Mouse (Mus musculus) liver, embryonic 12.5 days (tissue): ENCODE results near the gene Lax1. TPM values are rescaled to one million over a fixed set of nuclear protein-coding genes. Genes with fewer than 3 reads are reported as not detected.
"Not testable (repeated sequence)": the region's sequence is repeated elsewhere in the genome, so short reads cannot be mapped to it uniquely, and the experiment has no call there.

ENCODE experiments used
- ATAC-seq: fragments of 200-750 bp; cut with Nextera tagmentation; 2 replicates; pipeline ENCODE4 v1.8.0; 2017; ENCODE audit warnings: moderate number of reproducible peaks, mild to moderate bottlenecking, moderate library complexity
- H3K27ac ChIP-seq: fragments of 300-500 bp; sonication (generic); 2 replicates; pipeline ENCODE4 v1.5.1; 2016; ENCODE audit warnings: mild to moderate bottlenecking
- H3K27me3 ChIP-seq: fragments of 300-500 bp; sonication (generic); replicated peaks from 2 replicates; pipeline ENCODE4 v1.6.1; 2016; ENCODE audit warnings: mild to moderate bottlenecking, moderate library complexity
- H3K36me3 ChIP-seq: fragments of 300-500 bp; sonication (generic); 2 replicates; pipeline ENCODE4 v1.6.1; 2016; ENCODE audit warnings: mild to moderate bottlenecking, moderate library complexity
- H3K4me1 ChIP-seq: fragments of 300-500 bp; sonication (generic); 2 replicates; pipeline ENCODE4 v1.6.1; 2016
- H3K4me2 ChIP-seq: fragments of 300-500 bp; sonication (generic); 2 replicates; pipeline ENCODE4 v1.6.1; 2016; ENCODE audit warnings: mild to moderate bottlenecking, moderate library complexity
- H3K4me3 ChIP-seq: fragments of 300-500 bp; sonication (generic); 2 replicates; pipeline ENCODE4 v1.5.1; 2016; ENCODE audit warnings: mild to moderate bottlenecking, moderate library complexity
- H3K9ac ChIP-seq: fragments of 300-500 bp; sonication (generic); 2 replicates; pipeline ENCODE4 v1.6.1; 2016; ENCODE audit warnings: mild to moderate bottlenecking, moderate library complexity
- H3K9me3 ChIP-seq: fragments of 300-500 bp; sonication (generic); replicated peaks from 2 replicates; pipeline ENCODE4 v1.6.1; 2016; ENCODE audit warnings: mild to moderate bottlenecking, moderate library complexity
- WGBS: fragments of 180-500 bp; shearing (Covaris S2); methylation state at CpG from one replicate; pipeline ENCODE4 v1.1.7; 2016; ENCODE audit not compliant: insufficient replicate concordance; 5-methylcytosine and 5-hydroxymethylcytosine counted together
- polyA plus RNA-seq: library from polyadenylated mRNA; unstranded; fragments of >200 nt; fragmentation: Nextera tagmentation; extraction: Ambion mirVana; gene quantifications from 2 replicates; pipeline ENCODE4 v1.2.1, GENCODE M21; 2016

The Lax1 gene
- polyA plus RNA-seq, 1 experiment from 2014 or later = 0.61 TPM

DNA sequence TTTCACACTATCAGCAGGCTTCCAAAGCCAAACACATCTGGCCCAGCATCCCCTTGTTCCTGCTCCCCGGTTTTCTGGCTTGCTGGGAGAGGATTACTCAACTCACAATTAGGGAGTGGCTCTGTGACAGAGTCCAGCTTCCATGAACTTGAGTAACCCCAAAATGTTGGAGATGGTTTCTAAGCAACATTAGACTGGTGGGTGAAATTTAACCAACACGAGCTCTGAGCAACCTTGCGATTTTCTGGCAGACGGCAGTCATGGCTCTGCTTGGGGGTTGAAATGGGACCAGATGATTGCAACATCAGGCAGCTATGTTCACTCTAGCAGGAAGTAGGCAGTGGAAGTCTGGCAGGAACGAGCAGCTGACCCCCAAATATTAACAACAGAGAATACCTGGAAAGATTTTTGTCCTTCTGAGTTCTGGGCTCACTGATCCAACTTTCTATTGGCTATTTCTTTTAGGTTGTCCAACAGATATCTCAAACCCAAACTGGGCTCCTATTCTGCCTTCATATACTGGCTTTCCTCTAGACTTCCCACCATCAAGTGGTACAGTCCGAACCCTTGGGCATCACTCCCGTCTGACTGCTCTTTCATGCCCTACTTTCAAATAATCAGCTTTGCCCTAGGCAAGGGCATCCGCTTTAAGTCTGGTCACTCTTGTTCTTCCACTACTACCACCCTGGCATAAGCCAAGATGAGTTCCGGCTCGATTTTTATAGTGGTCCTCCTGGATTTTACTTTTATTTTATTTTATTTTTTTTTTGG lies 4.0 kb downstream of the Lax1 start:
- H3K9me3 ChIP-seq = no peaks in the 10 kb centered on the region
- no peak overlapping the region for H3K4me2 ChIP-seq
- no peaks in the 10 kb centered on the region for H3K4me1 ChIP-seq
- WGBS = 60% methylated on average over 10 of the region's 10 CpGs
- peak; percentile 77 for ATAC-seq
- H3K36me3 ChIP-seq = no peaks in the 10 kb centered on the region
- H3K9ac ChIP-seq = no peak overlapping the region
- H3K27me3 ChIP-seq = 0 out of 2 replicates have a peak, but pooled peaks cover 4% of the 10 kb centered on the region
- peak overlapping the region; percentile 23; the same call in 1 of the 2 replicates for H3K27ac ChIP-seq
- H3K4me3 ChIP-seq = no peak overlapping the region

GRCm38 (mm10) chr1:133671801-133672200 lies 18.1 kb downstream of the Lax1 start:
- 50% methylated on average over 3 of the region's 3 CpGs for WGBS
- Histone ChIP-seq H3K9me3 (no peaks in the 10 kb centered on the region), H3K4me1 (peaks cover 9% of the 10 kb centered on the region; the same call in 1 of the 2 replicates), H3K9ac (no peak overlapping the region), H3K4me3 (no peak overlapping the region), H3K4me2 (no peak overlapping the region), H3K36me3 (no peaks in the 10 kb centered on the region), H3K27me3 (no peaks in the 10 kb centered on the region), H3K27ac (no peak overlapping the region)
- ATAC-seq = no peak

- H3K9ac ChIP-seq = no peak overlapping the region
- no peak overlapping the region for H3K27ac ChIP-seq
- no peaks in the 10 kb centered on the region for H3K9me3 ChIP-seq
- 52% methylated on average over 3 of the region's 3 CpGs for WGBS
- H3K4me3 ChIP-seq = no peak overlapping the region
- no peaks in the 10 kb centered on the region for H3K36me3 ChIP-seq
- H3K4me2 ChIP-seq = no peak overlapping the region
- no peak for ATAC-seq
- no peaks in the 10 kb centered on the region for H3K27me3 ChIP-seq
- peaks cover 9% of the 10 kb centered on the region; the same call in 1 of the 2 replicates for H3K4me1 ChIP-seq
These were observed 18.6 kb downstream of the Lax1 start for GRCm38 (mm10) chr1:133671266-133671665.

DNA sequence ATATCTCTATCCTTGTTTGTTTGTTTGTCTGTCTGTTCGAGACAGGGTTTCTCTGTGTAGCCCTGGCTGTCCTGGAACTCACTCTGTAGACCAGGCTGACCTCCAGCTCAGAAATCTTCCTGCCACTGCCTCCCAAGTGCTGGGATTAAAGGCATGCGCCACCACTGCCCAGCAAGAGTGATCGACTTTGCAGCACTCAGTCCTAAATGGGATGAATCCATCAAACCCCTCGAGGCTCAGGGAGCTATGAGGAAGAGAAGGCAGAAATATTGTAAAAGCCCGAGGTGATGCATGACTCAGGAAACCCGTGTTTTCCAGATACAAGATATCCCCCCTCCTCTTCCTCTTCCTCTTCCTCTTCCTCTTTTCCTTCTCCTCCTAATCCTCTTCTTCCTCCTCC lies 19.1 kb downstream of the Lax1 start:
- H3K36me3 ChIP-seq = no peaks in the 10 kb centered on the region
- WGBS = 40% methylated on average over 6 of the region's 6 CpGs
- no peak overlapping the region for H3K9ac ChIP-seq
- H3K9me3 ChIP-seq = no peaks in the 10 kb centered on the region
- H3K4me2 ChIP-seq = no peak overlapping the region
- no peak overlapping the region for H3K27ac ChIP-seq
- no peak overlapping the region for H3K4me3 ChIP-seq
- no peak for ATAC-seq
- no peaks in the 10 kb centered on the region for H3K27me3 ChIP-seq
- H3K4me1 ChIP-seq = peaks cover 9% of the 10 kb centered on the region; the same call in 1 of the 2 replicates

- H3K27me3 ChIP-seq = no peaks in the 10 kb centered on the region
- H3K4me3 ChIP-seq = no peak overlapping the region
- H3K9ac ChIP-seq = no peak overlapping the region
- H3K9me3 ChIP-seq = no peaks in the 10 kb centered on the region
- H3K36me3 ChIP-seq = no peaks in the 10 kb centered on the region
- 65% methylated on average over 12 of the region's 12 CpGs for WGBS
- H3K27ac ChIP-seq = no peak overlapping the region
- peaks cover 9% of the 10 kb centered on the region; the same call in 1 of the 2 replicates for H3K4me1 ChIP-seq
- H3K4me2 ChIP-seq = no peak overlapping the region
- ATAC-seq = no peak
These were observed 19.7 kb downstream of the Lax1 start for GRCm38 (mm10) chr1:133670190-133670589.

DNA sequence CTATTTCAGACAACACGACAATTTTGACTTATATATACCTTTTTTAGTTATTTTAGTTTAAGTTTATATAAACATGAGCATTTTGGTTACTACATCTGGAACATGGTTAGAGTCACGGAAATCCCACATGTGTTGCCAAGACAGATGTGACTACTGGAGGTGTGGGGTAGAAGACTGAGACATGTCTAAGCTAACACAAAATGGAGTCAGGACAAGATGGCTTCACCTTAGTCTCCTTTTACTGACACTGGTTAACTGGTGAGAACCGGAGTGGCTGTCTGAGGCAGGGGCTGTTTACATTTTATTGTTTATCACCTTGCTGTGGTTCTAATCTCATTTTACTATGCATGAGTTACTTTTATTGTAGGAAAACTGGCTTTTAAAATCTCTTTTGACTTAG lies 21.3 kb downstream of the Lax1 start:
- Histone ChIP-seq H3K4me3 (no peak overlapping the region), H3K4me2 (no peak overlapping the region), H3K4me1 (peaks cover 9% of the 10 kb centered on the region; the same call in 1 of the 2 replicates), H3K9me3 (no peaks in the 10 kb centered on the region), H3K36me3 (no peaks in the 10 kb centered on the region), H3K9ac (no peak overlapping the region), H3K27ac (no peak overlapping the region), H3K27me3 (no peaks in the 10 kb centered on the region)
- ATAC-seq = no peak
- 80% methylated on average over 3 of the region's 3 CpGs for WGBS

- Histone ChIP-seq H3K9me3 (no peaks in the 10 kb centered on the region), H3K36me3 (no peaks in the 10 kb centered on the region), H3K4me3 (no peak overlapping the region), H3K4me1 (peaks cover 9% of the 10 kb centered on the region; the same call in 1 of the 2 replicates), H3K4me2 (no peak overlapping the region), H3K27me3 (no peaks in the 10 kb centered on the region), H3K27ac (no peak overlapping the region), H3K9ac (no peak overlapping the region)
- no peak for ATAC-seq
- 74% methylated on average over 7 of the region's 7 CpGs for WGBS
These were observed 22.2 kb downstream of the Lax1 start for GRCm38 (mm10) chr1:133667721-133668120.

DNA sequence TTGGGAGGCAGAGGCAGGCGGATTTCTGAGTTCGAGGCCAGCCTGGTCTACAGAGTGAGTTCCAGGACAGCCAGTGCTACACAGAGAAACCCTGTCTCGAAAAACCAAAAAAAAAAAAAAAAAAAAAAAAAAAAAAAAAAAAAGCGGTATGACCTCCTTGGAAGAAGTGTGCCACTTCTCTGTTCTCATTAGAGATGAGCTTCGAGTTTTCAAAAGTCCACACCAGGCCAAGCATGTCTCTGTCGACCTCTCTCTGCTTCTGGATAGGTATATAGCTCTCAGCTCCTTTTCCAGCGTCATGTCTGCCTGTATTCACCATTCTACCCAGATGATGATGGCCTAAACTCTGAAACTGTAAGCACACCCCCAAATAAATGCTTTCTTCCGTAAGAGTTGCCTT lies 24.2 kb downstream of the Lax1 start:
- ATAC-seq, H3K4me2 ChIP-seq, H3K4me3 ChIP-seq, H3K27ac ChIP-seq, H3K27me3 ChIP-seq, H3K9ac ChIP-seq, H3K9me3 ChIP-seq, H3K36me3 ChIP-seq, H3K4me1 ChIP-seq: not testable (repeated sequence)
- WGBS = 64% methylated on average over 8 of the region's 8 CpGs

DNA sequence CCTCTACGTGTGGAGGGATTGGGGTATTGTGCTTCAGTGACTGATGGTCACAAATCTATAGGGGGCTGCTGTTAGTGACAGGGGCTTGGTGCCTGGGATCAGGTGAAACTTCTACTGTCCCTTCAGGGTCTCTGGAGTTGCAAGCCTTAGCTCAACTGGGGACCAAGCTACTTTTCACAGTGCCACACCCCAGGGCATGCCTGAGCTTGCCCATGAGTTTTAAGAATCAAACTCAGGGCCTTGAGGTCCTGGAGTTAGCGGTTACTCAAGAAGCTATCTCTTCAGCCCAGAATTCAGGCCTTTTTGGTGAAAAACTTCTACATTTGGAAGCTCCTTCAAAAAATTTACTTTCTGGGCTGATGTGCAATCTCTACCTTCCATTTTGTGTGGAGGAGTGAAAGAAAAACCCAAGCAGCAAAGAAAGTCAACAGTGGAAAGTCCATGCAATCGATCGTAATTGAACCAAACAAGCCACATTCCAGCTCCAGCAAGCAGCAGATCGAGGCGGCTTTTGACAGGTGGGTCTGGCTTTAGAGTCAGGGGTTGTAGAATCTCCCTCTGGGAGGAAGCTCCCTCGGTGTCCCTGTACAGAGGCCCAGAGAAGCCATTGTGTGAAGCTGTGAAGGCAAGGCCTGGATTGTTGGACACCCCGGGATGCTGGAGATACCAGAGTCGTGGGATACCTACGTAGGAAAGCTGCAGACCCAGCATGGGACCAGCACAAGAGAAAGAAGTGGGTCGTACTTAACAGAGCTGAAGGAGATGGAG lies 25.5 kb downstream of the Lax1 start:
- no peaks in the 10 kb centered on the region for H3K27me3 ChIP-seq
- peak overlapping the region; percentile 50 for H3K27ac ChIP-seq
- H3K9ac ChIP-seq = no peak overlapping the region
- H3K4me3 ChIP-seq = no peak overlapping the region
- ATAC-seq = no peak
- no peak overlapping the region for H3K4me2 ChIP-seq
- WGBS = 64% methylated on average over 11 of the region's 11 CpGs
- peaks cover 15% of the 10 kb centered on the region for H3K4me1 ChIP-seq
- H3K9me3 ChIP-seq = no peaks in the 10 kb centered on the region
- H3K36me3 ChIP-seq = peaks cover 4% of the 10 kb centered on the region

DNA sequence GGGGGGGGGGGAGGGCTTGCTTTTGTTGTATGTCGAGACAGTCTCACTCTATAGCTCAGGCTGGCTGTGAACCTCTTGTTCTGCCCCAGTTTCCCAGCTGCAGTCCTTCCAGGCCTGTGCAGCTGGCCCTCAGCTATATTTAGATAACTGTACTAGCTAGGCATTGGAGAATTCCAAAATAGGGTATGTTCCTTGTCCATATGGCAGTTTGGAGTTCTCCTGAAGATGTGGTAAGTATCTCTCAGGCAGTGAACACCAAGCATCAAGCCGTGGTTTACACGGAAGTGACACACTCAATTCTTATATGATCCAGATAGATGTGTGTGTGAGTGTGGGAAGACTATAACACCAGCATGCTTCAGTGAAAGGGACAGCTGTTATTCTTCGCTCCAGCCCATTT lies 26.5 kb downstream of the Lax1 start:
- H3K4me1 ChIP-seq = peaks cover 25% of the 10 kb centered on the region
- H3K27me3 ChIP-seq = no peaks in the 10 kb centered on the region
- H3K4me3 ChIP-seq = no peak overlapping the region
- no peak overlapping the region for H3K9ac ChIP-seq
- no peak overlapping the region for H3K4me2 ChIP-seq
- H3K27ac ChIP-seq = no peak overlapping the region
- H3K9me3 ChIP-seq = no peaks in the 10 kb centered on the region
- peaks cover 13% of the 10 kb centered on the region for H3K36me3 ChIP-seq
- 75% methylated on average over 4 of the region's 4 CpGs for WGBS
- ATAC-seq = no peak

- Histone ChIP-seq H3K4me2 (no peak overlapping the region), H3K4me1 (peaks cover 30% of the 10 kb centered on the region), H3K36me3 (peaks cover 18% of the 10 kb centered on the region), H3K27ac (no peak overlapping the region), H3K9me3 (no peaks in the 10 kb centered on the region), H3K9ac (no peak overlapping the region), H3K27me3 (no peaks in the 10 kb centered on the region), H3K4me3 (no peak overlapping the region)
- 87% methylated on average over 7 of the region's 7 CpGs for WGBS
- ATAC-seq = no peak
These were observed 27.0 kb downstream of the Lax1 start for GRCm38 (mm10) chr1:133662941-133663340.

- peak within 1 kb of the TSS; percentile 91 for H3K4me3 ChIP-seq
- peaks cover 34% of the 10 kb centered on the region for H3K36me3 ChIP-seq
- peak within 1 kb of the TSS; percentile 88 for H3K27ac ChIP-seq
- H3K27me3 ChIP-seq = no peaks in the 10 kb centered on the region
- H3K4me2 ChIP-seq = peak within 1 kb of the TSS; percentile 94
- WGBS = 3% methylated on average over 26 of the region's 26 CpGs
- ATAC-seq = peak; percentile 99
- H3K4me1 ChIP-seq = peaks cover 44% of the 10 kb centered on the region
- H3K9me3 ChIP-seq = no peaks in the 10 kb centered on the region
- H3K9ac ChIP-seq = peak within 1 kb of the TSS; percentile 93
These were observed 28.5 kb downstream of the Lax1 start, which contains the start of gene Gm38394 for GRCm38 (mm10) chr1:133661203-133661933. Gene Gm38394, minus strand, starts transcription at chr1:133661318.
